Mouse (Mus musculus) monocyte, adult 2 months (primary cell): ENCODE data around the gene Ubiad1.

Source experiments
- DNase-seq, 2 experiments: peaks; one replicate each; pipeline ENCODE4 v3.0.0; 2022; ENCODE audit warnings: low spot score in 2 of 2, low read depth in 1 of 2

Ubiad1 gene

DNA sequence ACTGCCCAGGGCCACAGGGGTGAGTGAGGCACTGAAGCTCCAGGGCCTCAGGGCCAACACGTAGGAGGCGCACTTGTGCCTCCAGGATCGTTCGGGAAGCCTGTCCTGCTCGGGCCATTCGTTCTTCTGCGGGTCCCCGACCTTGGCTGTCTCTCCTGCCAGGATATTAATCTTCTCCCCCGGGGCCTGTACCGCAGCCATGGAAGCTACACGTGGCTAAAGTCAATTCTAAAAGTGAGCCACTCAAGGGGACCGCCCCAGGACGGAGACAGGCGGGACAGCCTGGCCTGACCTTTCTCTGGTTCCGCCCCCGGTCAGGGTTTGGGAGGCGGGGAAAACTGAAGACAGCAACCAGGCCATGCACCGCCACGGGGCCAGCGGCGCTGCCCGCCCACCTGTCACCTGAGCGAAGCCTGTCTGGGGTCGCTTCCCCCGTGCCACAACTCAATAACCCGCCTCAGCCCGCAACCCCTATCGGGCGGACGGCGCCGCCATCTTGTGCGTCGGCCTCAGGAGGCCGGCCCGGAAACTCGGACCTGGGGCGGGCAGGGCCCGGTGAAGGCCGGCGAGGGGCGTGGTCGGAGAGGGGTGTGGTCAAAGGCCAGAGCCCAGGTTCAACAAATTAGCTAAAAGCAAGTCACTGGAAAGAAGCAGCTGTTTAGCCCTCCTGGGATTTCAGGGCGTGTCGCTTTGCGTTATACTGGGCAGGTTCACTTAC is at the start of gene Ubiad1:
Gene Ubiad1 (minus strand): TSS at position 522 of the 718 bp plus-strand sequence.
- DNase-seq = peak; percentile 53 to 76

DNA sequence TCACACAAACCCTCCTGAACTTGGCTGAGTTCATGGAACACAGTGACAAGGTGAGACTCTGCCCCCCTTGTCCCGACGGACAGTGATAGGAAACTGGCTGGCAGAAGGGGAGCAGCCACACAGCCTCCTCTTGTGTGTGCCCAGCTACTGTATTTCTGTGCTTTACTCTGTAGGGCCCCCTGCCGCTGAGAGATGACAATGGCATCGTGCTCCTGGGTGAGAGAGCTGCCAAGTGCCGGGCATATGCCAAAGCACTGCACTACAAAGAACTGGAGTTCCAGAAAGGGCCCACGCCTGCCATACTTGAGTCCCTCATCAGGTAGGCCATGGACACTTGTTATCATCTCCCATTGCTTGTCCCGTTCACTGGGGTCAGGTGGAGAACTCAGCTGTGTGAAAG is 46.9 kb upstream of the Ubiad1 start:
- DNase-seq = no peak

DNA sequence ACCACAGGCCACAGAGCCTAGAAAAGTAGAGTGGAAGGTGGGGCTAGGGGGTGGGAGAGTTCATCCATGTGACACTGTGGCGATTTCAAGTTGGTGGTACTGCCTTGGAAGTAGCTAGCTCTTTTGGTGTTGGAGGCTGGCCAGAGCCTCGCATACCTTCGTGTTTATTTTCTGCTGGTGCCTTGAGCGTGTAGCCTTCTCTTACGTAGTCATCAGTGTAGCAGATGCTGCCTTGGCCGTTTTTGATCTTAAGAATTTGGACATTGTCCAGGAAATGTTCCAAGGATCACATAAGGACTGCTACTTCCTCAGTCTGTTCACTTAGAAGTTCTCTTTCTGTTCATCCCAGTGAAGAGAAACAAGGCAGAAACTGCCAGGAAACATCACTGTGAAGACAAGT is 45.9 kb upstream of the Ubiad1 start:
- DNase-seq = no peak

DNA sequence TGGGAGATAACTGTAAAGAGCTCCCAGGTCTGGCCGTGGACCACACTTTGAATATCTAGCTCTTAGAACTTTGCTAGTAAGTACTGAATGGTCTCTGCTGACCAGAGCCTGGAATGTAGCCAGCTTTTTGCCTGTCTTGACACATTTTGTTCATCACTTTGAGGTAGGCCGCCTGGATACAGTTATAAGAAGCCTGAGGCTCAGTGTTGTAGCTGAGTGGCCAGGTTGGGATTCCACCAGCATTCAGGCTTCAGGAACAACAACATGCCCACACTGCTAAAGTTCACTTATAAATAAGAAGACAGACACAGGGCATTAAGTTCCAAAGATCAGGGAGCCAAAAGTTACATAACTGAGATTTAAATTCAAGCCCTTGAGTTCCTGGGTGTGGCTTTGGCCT is 43.3 kb upstream of the Ubiad1 start:
- DNase-seq = no peak

DNA sequence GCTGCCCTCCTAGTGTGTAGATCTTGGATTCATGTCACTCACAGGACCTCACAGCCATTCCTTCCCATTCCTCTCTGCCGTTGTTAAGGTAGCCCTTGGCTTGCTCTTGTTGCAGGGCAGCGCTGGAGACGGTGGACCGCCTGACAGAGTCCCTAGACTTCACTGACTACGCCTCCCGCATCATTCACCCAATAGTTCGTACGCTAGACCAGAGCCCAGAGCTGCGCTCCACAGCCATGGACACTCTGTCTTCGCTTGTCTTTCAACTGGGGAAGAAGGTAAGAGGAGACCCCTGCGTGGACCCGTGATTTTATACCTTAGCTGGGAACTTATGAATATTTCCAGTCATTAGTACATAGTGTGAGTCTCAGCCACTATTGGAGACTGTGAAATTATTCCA is 39.9 kb upstream of the Ubiad1 start:
- no peak for DNase-seq

DNA sequence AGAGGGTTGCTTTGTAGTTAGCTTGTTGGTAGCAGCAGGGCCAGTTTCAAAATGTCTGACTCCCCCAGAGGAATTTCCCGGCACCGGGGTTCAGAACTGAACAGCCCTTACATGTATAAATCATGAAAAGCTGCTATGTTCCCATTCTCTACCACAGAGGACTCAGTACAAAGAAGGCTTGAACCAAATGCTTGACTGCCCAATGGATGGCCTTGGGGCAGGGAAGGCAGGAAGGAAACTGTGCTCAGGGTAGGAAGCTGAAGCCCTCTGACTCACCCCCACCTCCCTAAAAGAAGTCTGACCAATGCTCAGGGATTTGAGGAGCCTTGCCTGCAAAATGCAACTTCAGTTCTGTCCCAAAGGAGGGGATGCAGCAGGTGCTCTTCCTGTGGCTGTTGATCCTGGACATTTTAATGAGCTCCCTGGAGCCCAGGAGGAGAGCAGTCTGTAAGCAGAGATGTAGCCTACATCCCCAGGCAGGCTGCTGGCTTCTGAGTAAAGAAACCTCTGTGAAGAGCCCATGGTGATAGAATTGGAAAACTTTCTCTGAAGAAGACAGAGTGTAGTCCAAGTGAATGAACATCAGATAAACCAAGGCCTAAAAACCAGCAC is 37.1 kb upstream of the Ubiad1 start:
- no peak for DNase-seq

DNA sequence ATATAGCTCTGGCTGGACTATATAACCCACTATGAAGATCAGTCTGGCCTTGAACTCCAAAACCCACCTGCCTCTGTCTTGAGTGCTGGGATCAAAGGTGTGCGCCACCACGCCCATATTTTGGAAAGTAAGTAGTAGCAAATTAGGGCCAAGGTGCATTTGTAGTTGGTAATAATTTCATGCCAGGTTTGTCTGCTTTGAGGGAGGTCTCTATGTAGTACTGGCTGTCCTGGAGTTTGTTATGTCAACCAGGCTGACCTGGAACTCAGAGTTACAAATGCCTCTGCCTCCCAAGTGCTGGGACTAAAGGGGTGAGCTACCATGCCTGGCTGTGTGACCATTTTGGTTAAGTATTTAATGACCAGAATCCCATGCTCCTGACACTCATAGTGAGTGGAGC is 35.7 kb upstream of the Ubiad1 start:
- DNase-seq = no peak

DNA sequence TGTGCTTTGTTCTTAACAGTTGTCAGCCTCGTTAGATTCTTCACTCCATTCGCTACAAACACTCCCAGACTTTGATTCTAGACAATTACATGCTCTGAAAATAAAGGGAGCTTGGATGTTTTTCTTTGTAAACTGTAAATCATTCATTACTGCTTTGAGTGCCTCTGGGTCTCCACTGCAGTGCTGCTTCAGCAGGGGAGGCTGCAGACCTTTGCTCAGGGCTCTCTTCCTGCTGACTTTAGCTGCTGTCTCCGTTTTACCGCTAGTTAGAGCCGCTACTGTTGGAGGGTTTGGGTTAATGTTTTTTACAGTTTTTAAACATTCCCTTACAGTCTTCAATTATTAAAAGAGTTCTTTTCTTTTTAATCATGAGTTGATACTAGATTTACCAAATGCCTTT is 28.9 kb upstream of the Ubiad1 start:
- DNase-seq = no peak

DNA sequence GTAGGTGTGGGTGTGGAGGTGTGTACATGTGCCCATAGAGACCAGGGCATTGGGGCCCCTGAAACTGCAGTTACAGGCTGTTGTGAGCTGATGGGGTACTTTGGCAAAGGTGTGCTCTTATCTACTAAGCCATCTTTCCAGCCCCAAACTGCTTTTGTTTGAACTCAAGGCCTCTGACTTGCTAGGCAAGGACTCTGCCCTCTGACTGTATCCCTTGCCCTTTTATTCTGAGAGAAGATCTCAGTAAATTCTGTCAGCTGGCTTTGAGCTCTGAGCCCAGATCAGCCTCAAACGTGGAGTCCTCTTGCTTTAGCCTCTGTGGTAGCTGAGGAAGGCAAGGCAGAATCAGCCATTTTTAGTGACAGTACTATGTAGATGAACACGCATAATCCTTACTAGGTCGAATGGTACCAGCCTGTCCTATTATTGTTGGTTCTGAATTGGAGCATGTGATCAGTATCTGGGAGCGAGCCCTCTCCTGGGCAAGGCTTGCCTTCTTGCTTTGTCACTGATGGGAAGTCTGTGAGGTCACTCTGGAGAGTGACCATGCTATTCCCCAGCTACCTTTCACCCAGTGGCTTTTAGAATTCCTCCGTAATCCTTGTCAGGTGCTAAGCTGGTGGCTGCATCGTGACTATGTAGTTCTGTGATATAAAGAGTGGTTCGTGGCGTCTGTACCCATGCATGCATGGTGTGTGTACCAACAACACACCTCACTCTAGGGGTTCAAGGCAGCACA is 28.0 kb upstream of the Ubiad1 start:
- DNase-seq = no peak

DNA sequence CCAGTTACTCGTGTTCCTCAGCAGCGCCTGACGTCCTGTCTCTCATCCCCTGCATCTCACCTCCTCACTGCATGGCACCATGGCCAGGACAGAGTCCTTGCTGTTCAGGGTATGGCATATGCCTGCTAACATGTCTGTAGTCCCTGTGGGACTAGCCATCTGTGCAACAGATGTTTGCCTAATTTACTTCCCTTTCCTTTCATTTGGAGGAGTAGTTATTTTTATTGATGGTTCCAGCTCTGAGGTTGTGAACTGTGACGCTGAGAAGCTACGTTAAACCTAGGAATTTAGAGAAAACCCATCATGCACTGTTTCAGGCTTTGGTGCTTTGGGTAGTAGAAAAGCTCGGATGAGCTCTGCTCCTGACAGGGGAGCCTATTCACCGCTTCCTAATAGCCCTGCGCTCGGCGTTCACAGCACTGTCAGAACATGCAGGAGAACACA is 26.8 kb upstream of the Ubiad1 start:
- DNase-seq = no peak

DNA sequence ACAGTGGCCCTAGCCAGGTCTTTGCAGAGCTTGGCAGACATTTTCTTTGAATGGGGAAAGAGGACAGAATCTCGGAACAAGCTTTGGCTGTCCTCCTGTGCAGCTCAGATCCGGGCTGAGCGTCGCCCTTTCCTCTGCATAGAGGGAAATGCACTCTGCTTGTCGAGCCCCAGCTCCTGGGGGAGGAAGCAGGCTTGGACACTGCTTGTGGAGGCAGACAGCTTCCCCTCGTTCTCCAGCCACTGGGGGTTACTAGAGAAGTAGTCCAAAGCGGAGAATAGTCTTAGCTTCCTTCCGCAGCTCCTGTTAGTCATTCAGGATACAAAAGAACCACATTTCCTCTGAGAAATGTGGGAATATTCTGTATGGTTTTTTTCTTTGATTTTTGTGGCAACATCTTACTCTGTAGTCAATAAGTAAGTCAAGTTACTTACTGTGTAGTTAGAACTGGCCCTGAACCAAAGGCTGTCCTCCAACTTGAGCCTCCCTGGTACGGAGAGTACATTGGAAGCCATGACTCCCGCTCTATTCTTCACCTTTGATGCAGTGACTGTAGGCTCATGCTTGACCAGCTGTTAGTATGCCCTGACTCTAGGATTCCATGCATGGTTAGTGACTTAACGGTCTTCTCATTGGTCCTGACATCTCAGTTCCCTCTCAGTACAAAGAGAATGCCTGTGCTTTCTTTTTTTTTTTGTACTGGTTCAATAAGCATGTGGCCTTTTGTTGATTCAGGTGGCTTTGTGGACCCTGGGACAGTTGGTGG is 25.1 kb upstream of the Ubiad1 start:
- no peak for DNase-seq

DNA sequence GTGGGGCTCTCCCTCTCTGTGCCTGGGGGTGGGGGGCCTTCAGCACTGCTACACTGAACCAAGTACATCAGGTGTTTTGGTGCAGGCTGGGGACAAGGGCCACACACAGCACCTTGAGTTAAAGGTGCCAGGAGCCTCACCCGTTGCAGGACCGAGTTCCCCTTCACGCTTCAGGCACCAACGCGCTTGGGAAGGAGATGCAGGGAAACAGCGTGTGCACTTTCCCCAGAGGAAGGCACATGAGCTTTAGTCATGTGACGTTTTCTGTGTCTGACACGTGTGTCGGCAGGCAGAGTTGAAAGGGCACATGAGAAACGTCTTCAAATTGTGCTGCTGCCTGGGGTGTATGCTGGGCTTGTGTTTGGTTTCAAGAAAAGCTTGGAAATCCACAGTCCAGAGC is 23.8 kb upstream of the Ubiad1 start:
- DNase-seq = no peak

DNA sequence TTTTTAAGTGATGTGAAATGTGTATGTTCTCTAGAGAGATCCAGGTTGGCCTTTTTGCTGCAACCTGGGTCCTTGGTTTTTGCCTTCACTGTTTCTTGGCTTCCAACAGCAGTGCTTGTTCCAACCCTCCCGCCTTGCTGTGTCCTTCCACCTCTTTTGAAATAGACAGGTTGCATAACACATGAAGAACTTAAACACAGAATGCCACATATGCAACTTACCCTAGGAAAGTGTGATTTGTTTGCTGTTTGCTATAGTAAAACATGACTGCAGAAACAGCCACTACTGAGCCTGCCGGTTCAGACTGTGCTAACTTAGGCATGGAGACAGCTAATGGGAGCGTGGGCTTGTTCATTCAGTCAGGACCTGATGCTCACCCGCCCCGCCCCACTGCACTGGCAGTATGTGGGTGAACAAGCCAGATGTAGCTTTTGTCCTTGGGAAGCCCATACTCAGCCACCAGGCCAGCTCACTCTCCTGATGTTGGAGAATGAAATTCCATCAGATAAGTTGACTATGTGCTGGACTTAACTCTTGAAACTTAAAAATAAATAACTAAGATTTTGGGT is 22.0 kb upstream of the Ubiad1 start:
- DNase-seq = no peak

DNA sequence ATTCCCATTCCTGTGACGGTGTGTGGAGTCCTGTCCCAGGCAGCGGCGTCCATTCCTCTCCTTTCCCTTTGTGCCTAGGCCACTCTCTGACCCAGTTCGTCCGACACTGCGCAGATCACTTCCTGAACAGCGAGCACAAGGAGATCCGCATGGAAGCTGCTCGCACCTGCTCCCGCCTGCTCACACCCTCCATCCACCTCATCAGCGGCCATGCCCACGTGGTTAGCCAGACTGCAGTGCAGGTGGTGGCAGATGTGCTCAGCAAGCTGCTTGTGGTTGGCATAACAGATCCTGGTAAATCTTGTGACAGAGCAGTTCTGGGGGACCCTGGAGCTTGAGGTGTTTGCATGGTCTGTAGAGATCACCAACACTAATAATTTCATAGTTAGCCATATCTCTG is 20.3 kb upstream of the Ubiad1 start:
- no peak for DNase-seq

DNA sequence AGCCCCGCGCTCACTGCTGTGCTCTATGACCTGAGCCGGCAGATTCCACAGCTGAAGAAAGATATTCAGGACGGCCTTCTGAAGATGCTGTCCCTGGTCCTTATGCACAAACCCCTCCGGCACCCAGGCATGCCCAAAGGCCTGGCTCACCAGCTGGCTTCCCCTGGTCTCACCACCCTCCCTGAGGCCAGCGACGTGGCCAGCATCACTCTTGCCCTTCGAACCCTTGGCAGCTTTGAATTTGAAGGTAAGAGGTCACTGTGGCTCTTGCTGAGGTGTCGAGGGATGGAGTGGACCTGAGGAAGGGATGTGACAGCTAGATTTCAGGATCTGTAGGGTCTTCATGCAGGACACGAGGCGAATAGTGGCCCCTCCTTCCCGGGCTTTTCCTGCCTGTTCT is 19.7 kb upstream of the Ubiad1 start:
- no peak for DNase-seq

DNA sequence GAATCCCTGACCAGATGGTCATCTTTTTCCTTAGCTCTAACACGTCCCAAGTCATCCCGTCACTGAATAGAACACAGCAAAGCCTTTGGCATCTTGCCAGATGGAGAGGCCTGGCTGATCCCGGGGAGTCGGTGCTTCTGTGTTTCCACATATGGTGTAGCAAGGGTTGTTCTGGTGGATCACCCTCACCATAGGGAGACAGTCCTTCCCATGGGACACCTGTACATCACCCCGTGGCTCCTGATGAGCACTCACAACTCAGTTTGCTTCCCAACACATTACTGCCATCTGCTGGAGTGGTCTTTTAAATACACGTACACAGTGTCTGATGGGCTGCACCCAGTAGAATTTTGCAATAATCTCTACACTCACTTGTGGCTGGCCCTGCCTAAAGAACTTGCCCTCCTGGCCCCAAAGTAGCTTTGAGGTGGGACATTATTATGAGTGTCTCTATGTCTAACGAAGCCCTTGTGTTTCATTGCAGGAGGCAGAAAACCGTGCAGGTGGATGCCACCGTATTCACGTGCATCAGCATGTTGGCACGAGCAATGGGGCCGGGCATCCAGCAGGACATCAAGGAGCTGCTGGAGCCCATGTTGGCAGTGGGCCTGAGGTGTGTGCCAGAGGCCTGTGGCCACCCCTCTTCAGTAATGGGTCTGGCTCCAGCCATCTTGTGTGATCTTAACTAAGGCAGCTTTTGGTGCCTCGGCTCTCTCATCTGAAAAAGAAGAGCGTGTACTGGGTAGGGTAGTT is 18.8 kb upstream of the Ubiad1 start:
- DNase-seq = no peak

DNA sequence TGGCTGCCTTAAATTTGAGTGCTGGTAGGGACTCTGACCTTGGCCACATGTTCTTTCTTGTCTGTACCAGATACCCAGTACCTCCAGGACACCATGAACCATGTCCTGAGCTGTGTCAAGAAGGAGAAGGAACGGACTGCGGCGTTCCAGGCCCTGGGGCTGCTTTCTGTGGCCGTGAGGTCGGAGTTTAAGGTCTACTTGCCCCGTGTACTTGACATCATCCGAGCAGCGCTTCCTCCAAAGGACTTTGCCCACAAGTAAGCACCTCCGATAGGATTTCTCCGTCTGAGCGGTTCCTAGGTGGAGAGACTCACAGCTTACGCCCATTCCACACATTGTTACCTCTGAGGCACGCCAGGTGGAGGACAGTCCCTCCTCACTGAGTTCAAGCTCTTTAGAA is 18.1 kb upstream of the Ubiad1 start:
- DNase-seq = no peak

DNA sequence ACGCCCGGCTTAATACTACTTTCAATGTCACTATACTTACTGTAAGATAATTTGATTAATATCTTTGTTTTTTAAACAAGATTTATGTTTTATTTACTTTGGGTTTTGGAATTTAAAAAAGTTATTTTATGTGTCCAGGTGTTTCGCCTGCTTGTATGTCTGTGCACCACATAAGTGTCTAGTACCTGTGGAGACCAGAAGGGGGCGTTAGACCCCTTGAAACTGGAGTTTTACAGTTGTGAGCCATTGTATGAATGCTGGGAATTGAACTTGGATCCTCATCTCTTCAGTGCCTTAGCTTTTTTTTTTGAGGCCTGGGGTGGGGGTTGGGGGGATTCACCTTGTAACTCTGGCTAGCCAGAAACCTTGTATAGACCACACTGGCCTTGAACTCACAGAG is 17.2 kb upstream of the Ubiad1 start:
- DNase-seq = no peak

DNA sequence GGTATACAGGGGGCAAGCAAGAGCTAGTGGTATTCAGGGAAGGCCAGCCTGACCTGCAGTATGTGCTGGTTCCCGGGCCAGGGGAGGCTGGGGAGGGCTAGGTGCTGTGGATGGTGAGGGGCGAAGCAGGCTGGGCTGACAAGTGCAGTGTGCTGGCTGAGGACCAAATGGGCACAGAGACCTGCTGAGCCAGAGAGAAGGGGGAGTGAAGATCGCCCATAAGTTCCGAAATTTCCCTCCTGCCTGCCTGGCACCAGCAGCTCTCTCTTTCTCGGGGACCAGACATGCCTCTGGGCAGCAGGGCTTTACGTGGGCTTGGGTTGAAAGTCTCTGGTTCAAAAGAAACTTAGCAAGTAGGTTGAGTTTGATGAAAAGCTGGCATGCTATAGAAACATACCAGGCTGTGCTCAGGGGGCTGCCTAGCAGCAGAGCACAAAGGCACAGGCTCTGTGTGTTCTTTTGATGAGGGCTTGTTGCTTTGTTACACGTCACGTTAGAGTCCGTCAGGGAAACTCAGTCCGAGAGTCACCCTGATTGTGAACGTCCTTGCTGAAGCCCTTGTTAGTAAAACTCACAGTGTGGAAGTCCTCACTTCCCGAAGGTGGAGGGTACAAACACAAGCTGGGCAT is 16.2 kb upstream of the Ubiad1 start:
- no peak for DNase-seq

DNA sequence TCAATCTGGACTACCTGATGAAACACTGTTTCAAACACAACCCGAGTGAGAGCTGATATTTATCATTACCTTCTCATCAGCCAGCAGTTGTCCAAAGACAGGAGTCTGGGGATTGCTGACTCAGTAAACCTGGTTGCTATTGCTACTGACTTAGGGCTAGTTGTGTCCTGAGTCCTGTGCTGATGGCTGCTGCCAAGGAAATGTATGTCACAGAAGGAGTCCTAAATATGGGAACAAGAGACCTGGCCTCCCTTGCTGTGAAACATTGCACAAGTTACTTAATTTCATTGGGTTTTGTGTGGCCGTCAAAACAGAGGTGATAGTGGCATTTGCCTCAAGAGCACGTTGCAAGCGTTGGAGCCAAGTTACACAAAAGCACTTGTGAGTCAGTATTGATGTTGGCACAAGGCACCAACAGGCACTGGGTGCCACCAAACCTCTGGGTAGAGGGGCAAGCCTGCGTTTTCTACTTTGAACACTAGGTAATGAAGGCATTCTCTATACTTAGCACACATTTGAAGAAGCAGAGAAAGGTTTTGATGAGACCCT is 11.0 kb upstream of the Ubiad1 start:
- DNase-seq = no peak
